Mouse (Mus musculus) hindbrain, embryonic 11.5 days (tissue): ENCODE data around the gene Ap3s2. TPM values are rescaled to one million over a fixed set of nuclear protein-coding genes. Genes with fewer than 3 reads are reported as not detected.

Source experiments
- ATAC-seq: fragments of 200-750 bp; cut with Nextera tagmentation; 2 replicates; pipeline ENCODE4 v1.8.0; 2017; ENCODE audit warnings: mild to moderate bottlenecking, moderate TSS enrichment, moderate library complexity; ENCODE audit not compliant: low FRiP score
- DNase-seq: peaks from one replicate; pipeline ENCODE4 v3.0.0-alpha.2; 2015; ENCODE audit warnings: low spot score
- H3K27ac ChIP-seq: fragments of 300-500 bp; sonication (generic); 2 replicates; pipeline ENCODE4 v1.5.1; 2014; ENCODE audit warnings: mild to moderate bottlenecking, low read depth, low read length
- H3K27me3 ChIP-seq: fragments of 300-500 bp; sonication (generic); 2 replicates; pipeline ENCODE4 v1.6.1; 2014; ENCODE audit warnings: mild to moderate bottlenecking, low read length, moderate library complexity, mixed read lengths; ENCODE audit not compliant: control insufficient read depth, insufficient read depth
- H3K36me3 ChIP-seq: fragments of 300-500 bp; sonication (generic); 2 replicates; pipeline ENCODE4 v1.6.1; 2014; ENCODE audit warnings: mild to moderate bottlenecking, low read length, moderate library complexity, mixed read lengths; ENCODE audit not compliant: control insufficient read depth, insufficient read depth
- H3K4me1 ChIP-seq: fragments of 300-500 bp; sonication (generic); replicated peaks from 2 replicates; pipeline ENCODE4 v1.6.1; 2014; ENCODE audit warnings: low read length, mixed read lengths; ENCODE audit not compliant: control insufficient read depth, insufficient read depth
- H3K4me2 ChIP-seq: fragments of 300-500 bp; sonication (generic); replicated peaks from 2 replicates; pipeline ENCODE4 v1.6.1; 2014; ENCODE audit warnings: mild to moderate bottlenecking, low read depth, low read length
- H3K4me3 ChIP-seq: fragments of 300-500 bp; sonication (generic); 2 replicates; pipeline ENCODE4 v1.5.1; 2014; ENCODE audit warnings: low read depth, low read length
- H3K9ac ChIP-seq: fragments of 300-500 bp; sonication (generic); 2 replicates; pipeline ENCODE4 v1.6.1; 2014; ENCODE audit warnings: low read depth, low read length
- H3K9me3 ChIP-seq: fragments of 300-500 bp; sonication (generic); 2 replicates; pipeline ENCODE4 v1.6.1; 2016; ENCODE audit warnings: low read length; ENCODE audit not compliant: control insufficient read depth
- WGBS: fragments of 180-500 bp; shearing (Covaris S2); extraction: QIAGEN DNeasy Blood & Tissue Kit; methylation state at CpG from one replicate; pipeline ENCODE4 v1.1.7; 2014; 5-methylcytosine and 5-hydroxymethylcytosine counted together
- polyA plus RNA-seq: library from polyadenylated mRNA; unstranded; fragments of >200 nt; fragmentation: Nextera tagmentation; extraction: Ambion mirVana; gene quantifications from 2 replicates; pipeline ENCODE4 v1.2.1, GENCODE M21; 2014

Gene Ap3s2
- polyA plus RNA-seq, 1 experiment from 2014 or later = 46.6 TPM

- H3K27ac ChIP-seq = no peak overlapping the region
- 0 out of 2 replicates have a peak, but pooled peaks cover 5% of the 10 kb centered on the region for H3K36me3 ChIP-seq
- 50% methylated on average over 3 of the region's 3 CpGs for WGBS
- ATAC-seq (no peak), DNase-seq (no peak)
- H3K9me3 ChIP-seq = no peaks in the 10 kb centered on the region
- no peak overlapping the region for H3K4me2 ChIP-seq
- no peak overlapping the region for H3K4me3 ChIP-seq
- H3K4me1 ChIP-seq = no peaks in the 10 kb centered on the region
- H3K9ac ChIP-seq = no peak overlapping the region
- H3K27me3 ChIP-seq = no peaks in the 10 kb centered on the region
Observed at GRCm38 (mm10) chr7:79880998-79881397, 39.5 kb downstream of the Ap3s2 start.

DNA sequence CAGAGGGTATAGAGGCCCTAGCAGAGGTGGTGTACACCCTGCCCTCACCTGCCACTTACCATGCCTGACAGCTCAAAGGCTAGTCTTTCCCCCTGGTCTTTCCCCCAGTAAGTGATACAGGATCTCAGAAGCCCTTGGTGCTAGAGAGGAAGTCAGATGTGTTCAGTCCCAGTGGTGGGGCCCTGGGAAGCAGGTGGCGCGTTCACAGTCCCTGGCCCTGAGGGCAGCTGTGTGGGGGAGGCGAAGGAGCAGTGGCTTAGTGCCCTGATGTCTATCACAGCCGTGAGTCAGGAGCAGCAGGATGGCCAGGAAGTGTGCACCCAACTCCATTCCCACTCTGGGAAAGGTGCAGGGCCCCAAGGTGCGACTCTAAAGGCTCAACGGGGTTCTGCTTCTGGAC lies 40.4 kb downstream of the Ap3s2 start:
- H3K27me3 ChIP-seq = no peaks in the 10 kb centered on the region
- no peak for ATAC-seq

GRCm38 (mm10) chr7:79878455-79879025 lies 41.9 kb downstream of the Ap3s2 start:
- Histone ChIP-seq H3K9ac (no peak overlapping the region), H3K36me3 (0 out of 2 replicates have a peak, but pooled peaks cover 5% of the 10 kb centered on the region)
- DNase-seq = no peak

More for the DNA sequence above, 40.4 kb downstream of the Ap3s2 start:
- Histone ChIP-seq H3K9me3 (no peaks in the 10 kb centered on the region), H3K9ac (no peak overlapping the region), H3K4me2 (no peak overlapping the region), H3K27ac (no peak overlapping the region), H3K36me3 (0 out of 2 replicates have a peak, but pooled peaks cover 5% of the 10 kb centered on the region), H3K4me1 (no peaks in the 10 kb centered on the region), H3K4me3 (no peak overlapping the region)
- WGBS = 89% methylated on average over 6 of the region's 6 CpGs
- no peak for DNase-seq

GRCm38 (mm10) chr7:79873407-79873806 lies 47.0 kb downstream of the Ap3s2 start:
- DNase-seq (no peak), ATAC-seq (no peak)
- WGBS = 83% methylated on average over 6 of the region's 6 CpGs
- Histone ChIP-seq H3K27me3 (no peaks in the 10 kb centered on the region), H3K36me3 (no peaks in the 10 kb centered on the region), H3K27ac (no peak overlapping the region), H3K4me1 (no peaks in the 10 kb centered on the region), H3K4me3 (no peak overlapping the region), H3K9me3 (no peaks in the 10 kb centered on the region), H3K4me2 (no peak overlapping the region), H3K9ac (no peak overlapping the region)

More at GRCm38 (mm10) chr7:79878455-79879025, 41.9 kb downstream of the Ap3s2 start:
- Histone ChIP-seq H3K9me3 (no peaks in the 10 kb centered on the region), H3K4me2 (no peak overlapping the region), H3K27ac (no peak overlapping the region), H3K4me3 (no peak overlapping the region), H3K4me1 (no peaks in the 10 kb centered on the region), H3K27me3 (no peaks in the 10 kb centered on the region)
- ATAC-seq = no peak
- WGBS = 78% methylated on average over 2 of the region's 2 CpGs

DNA sequence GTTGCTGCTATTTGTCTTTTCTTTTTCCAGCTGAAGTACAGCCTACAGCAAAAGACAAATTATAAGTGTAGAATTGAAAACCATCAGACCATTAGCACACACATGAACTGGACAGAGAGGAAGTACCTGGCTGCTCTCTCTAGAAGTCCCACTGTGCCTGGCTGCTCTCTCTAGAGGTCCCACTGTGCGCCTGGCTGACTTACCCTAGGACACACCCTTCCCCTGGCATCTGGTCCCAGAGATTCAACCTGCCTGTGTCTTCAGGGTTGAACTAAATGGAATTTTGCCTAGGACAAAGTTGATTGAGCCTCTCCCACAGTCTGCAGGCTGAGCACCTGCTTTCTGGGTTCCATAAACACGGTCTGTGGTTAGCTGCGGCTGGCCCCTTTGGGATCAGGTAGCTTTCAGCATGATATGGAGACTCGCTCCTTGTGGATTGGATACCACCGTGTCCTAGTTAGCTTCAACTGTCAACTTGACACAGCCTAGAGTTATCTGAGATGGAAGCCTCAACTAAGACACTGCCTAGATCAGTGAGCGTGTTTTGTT lies 48.6 kb downstream of the Ap3s2 start:
- Histone ChIP-seq H3K4me1 (no peaks in the 10 kb centered on the region), H3K27ac (no peak overlapping the region), H3K27me3 (no peaks in the 10 kb centered on the region), H3K9ac (no peak overlapping the region), H3K4me3 (no peak overlapping the region), H3K4me2 (no peak overlapping the region), H3K36me3 (no peaks in the 10 kb centered on the region), H3K9me3 (no peaks in the 10 kb centered on the region)
- 88% methylated on average over 6 of the region's 6 CpGs for WGBS
- ATAC-seq = no peak
- DNase-seq = no peak

DNA sequence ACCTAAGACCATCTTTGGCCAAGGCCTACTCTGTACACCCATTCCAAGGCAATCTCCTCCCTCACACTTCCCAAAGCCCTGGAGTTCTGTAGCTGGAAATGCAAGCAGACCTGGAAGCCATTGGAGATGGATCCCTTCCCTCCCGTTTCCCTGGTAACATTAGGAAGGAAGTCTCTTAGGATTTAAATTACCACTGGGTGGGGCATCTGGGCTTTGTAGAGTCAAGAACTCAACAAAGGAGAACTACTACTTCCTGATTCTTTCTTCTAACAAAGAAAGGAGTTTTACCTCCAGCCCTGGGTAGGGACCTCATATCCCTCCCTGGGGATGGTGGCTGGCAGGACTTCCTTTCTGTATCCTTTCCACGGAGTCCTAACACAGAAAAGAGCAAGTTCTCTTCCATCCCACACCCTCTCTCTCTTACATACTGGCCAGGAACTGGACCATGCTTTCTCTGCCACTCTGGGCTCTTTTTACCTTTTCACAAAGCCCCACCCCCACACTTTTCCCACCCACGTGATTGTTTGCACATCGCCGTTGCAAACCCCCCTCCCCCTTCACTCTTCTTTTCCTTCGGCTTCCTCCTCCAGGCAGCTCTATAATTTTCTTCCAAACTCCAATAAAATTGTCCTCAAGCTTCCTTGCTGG lies 51.3 kb downstream of the Ap3s2 start:
- no peak overlapping the region for H3K9ac ChIP-seq
- no peaks in the 10 kb centered on the region for H3K36me3 ChIP-seq
- no peak overlapping the region for H3K4me2 ChIP-seq
- no peak overlapping the region for H3K27ac ChIP-seq
- H3K4me1 ChIP-seq = no peaks in the 10 kb centered on the region
- no peaks in the 10 kb centered on the region for H3K9me3 ChIP-seq
- H3K27me3 ChIP-seq = no peaks in the 10 kb centered on the region
- ATAC-seq (no peak), DNase-seq (no peak)
- H3K4me3 ChIP-seq = no peak overlapping the region
- 55% methylated on average over 6 of the region's 6 CpGs for WGBS

- no peak overlapping the region for H3K27ac ChIP-seq
- no peaks in the 10 kb centered on the region for H3K36me3 ChIP-seq
- H3K4me3 ChIP-seq = no peak overlapping the region
- H3K4me1 ChIP-seq = no peaks in the 10 kb centered on the region
- no peaks in the 10 kb centered on the region for H3K27me3 ChIP-seq
- no peak overlapping the region for H3K4me2 ChIP-seq
- H3K9ac ChIP-seq = no peak overlapping the region
- H3K9me3 ChIP-seq = no peaks in the 10 kb centered on the region
- no peak for ATAC-seq
- DNase-seq = no peak
- WGBS = 80% methylated on average over 7 of the region's 7 CpGs
Observed at GRCm38 (mm10) chr7:79868475-79868874, 52.0 kb downstream of the Ap3s2 start.

- 80% methylated on average over 13 of the region's 13 CpGs for WGBS
- no peak for ATAC-seq
- H3K36me3 ChIP-seq = no peaks in the 10 kb centered on the region
- H3K27me3 ChIP-seq = no peaks in the 10 kb centered on the region
- H3K4me1 ChIP-seq = no peaks in the 10 kb centered on the region
- H3K4me3 ChIP-seq = no peak overlapping the region
- DNase-seq = no peak
- H3K27ac ChIP-seq = no peak overlapping the region
- H3K4me2 ChIP-seq = no peak overlapping the region
- no peaks in the 10 kb centered on the region for H3K9me3 ChIP-seq
- H3K9ac ChIP-seq = no peak overlapping the region
Observed at GRCm38 (mm10) chr7:79867861-79868260, 52.6 kb downstream of the Ap3s2 start.
